Mouse (Mus musculus) embryonic facial prominence, embryonic 10.5 days (tissue): Measurements from ENCODE around the gene Atxn1. TPM values are rescaled to one million over a fixed set of nuclear protein-coding genes. Genes with fewer than 3 reads are reported as not detected.

ENCODE experiments used
- DNase-seq: peaks from one replicate; pipeline ENCODE4 v3.0.0-alpha.2; 2017; ENCODE audit warnings: low spot score
- H3K27ac ChIP-seq: fragments of 300-500 bp; sonication (generic); replicated peaks from 2 replicates; pipeline ENCODE4 v1.5.1; 2016; ENCODE audit warnings: mild to moderate bottlenecking
- H3K27me3 ChIP-seq: fragments of 300-500 bp; sonication (generic); replicated peaks from 2 replicates; pipeline ENCODE4 v1.6.1; 2016; ENCODE audit warnings: low read depth, mild to moderate bottlenecking; ENCODE audit not compliant: poor library complexity, severe bottlenecking
- H3K36me3 ChIP-seq: fragments of 300-500 bp; sonication (generic); replicated peaks from 2 replicates; pipeline ENCODE4 v1.6.1; 2016; ENCODE audit warnings: mild to moderate bottlenecking, moderate library complexity
- H3K4me1 ChIP-seq: fragments of 300-500 bp; sonication (generic); 2 replicates; pipeline ENCODE4 v1.6.1; 2016
- H3K4me3 ChIP-seq: fragments of 300-500 bp; sonication (generic); 2 replicates; pipeline ENCODE4 v1.5.1; 2016; ENCODE audit warnings: mild to moderate bottlenecking, moderate library complexity
- H3K9me3 ChIP-seq: fragments of 300-500 bp; sonication (generic); 2 replicates; pipeline ENCODE4 v1.6.1; 2016; ENCODE audit warnings: mild to moderate bottlenecking
- WGBS: fragments of 180-500 bp; shearing (Covaris S2); methylation state at CpG from one replicate; pipeline ENCODE4 v1.1.7; 2016; 5-methylcytosine and 5-hydroxymethylcytosine counted together
- polyA plus RNA-seq: library from polyadenylated mRNA; unstranded; fragments of >200 nt; fragmentation: Nextera tagmentation; extraction: Ambion mirVana; gene quantifications from 2 replicates; pipeline ENCODE4 v1.2.1, GENCODE M21; 2016

Atxn1 gene
- polyA plus RNA-seq, 1 experiment from 2014 or later, result 1.1 TPM

DNA sequence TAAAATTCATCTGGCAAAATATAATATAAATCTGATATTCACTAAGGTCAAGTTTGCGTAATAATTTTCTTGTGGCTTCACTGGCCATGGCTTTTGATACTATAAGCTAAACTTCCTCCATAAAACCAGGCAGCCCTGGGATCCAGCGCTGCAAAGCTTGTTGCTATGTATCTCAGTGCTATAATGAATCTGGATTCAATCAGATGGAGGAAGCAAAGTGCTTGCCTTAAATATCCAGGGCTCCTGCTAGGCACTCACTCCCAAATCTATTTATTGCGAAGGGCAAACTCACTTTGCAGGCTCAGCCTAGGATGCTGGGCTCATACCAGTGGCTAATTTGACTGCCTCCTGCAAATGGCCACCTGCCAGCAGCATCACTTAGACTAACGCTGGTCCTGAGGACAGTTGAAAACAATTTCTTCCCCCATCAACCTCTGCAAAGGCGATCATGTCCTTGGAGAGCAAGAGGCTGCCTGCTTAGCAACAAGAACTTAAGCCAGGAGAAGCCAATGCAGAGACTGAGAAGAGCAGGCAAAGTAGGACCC, 122.2 kb downstream of the Atxn1 start:
- H3K36me3 ChIP-seq, result no peaks in the 10 kb centered on the region
- H3K4me3 ChIP-seq, result no peak overlapping the region
- WGBS, result 78% methylated on average over 5 of the region's 5 CpGs
- no peak overlapping the region for H3K27ac ChIP-seq
- no peaks in the 10 kb centered on the region for H3K27me3 ChIP-seq
- H3K9me3 ChIP-seq, result no peaks in the 10 kb centered on the region
- no peaks in the 10 kb centered on the region for H3K4me1 ChIP-seq
- no peak for DNase-seq

DNA sequence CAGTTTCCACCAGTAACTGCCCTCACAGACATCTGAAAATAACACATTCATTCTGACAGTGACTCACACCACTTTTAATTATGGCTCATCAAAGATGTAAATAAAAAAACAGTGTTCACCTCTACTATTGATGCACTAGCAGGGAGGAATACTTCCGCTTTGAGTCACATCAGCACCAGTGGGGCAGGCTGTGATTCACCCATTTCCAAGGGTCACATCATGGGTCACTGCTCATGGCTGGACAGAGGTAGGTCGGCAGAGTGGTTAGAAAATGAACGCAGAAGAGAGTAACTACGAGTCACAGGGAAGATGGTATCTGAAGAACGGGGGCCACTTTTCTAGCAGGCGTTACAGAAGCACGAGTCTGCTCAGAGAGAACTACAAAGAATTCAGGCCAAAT, 124.9 kb downstream of the Atxn1 start:
- H3K4me1 ChIP-seq, result no peaks in the 10 kb centered on the region
- H3K4me3 ChIP-seq, result no peak overlapping the region
- no peaks in the 10 kb centered on the region for H3K9me3 ChIP-seq
- H3K27ac ChIP-seq, result no peak overlapping the region
- no peaks in the 10 kb centered on the region for H3K27me3 ChIP-seq
- no peaks in the 10 kb centered on the region for H3K36me3 ChIP-seq
- 72% methylated on average over 7 of the region's 7 CpGs for WGBS
- DNase-seq, result no peak

DNA sequence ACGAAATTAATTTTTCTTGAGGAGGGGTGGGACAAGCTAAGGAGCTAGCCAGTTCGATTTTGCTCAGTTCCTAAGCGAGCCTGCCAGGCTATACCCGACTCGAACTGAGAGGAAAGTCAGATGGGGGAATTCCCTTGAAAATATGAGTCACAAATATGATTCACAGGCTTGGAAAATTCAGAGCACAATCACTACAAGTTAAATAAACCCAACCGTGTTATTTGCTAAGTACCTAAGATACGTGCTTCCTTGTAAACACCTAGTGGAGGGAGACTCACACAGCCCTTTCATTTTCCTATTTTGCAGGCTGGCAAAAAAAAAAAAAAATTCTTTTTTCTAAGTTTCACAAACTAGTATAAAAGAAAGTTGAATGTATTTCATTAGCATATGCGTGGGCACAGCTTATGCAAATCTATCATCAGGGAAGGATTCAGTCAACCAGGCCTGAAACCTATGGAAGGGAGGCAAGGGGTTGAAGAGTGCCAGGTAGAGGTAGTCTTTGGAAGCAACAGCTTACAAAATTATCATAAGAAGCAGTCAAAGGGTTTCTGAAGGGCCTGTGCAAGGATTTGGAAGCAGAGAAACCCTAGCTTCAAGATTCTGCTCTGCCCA, 127.1 kb downstream of the Atxn1 start:
- H3K9me3 ChIP-seq, result peaks cover 5% of the 10 kb centered on the region; the same call in 1 of the 2 replicates
- no peak for DNase-seq
- no peaks in the 10 kb centered on the region for H3K27me3 ChIP-seq
- WGBS, result 88% methylated on average over 8 of the region's 8 CpGs
- H3K36me3 ChIP-seq, result no peaks in the 10 kb centered on the region
- H3K4me1 ChIP-seq, result no peaks in the 10 kb centered on the region
- no peak overlapping the region for H3K27ac ChIP-seq
- no peak overlapping the region for H3K4me3 ChIP-seq

DNA sequence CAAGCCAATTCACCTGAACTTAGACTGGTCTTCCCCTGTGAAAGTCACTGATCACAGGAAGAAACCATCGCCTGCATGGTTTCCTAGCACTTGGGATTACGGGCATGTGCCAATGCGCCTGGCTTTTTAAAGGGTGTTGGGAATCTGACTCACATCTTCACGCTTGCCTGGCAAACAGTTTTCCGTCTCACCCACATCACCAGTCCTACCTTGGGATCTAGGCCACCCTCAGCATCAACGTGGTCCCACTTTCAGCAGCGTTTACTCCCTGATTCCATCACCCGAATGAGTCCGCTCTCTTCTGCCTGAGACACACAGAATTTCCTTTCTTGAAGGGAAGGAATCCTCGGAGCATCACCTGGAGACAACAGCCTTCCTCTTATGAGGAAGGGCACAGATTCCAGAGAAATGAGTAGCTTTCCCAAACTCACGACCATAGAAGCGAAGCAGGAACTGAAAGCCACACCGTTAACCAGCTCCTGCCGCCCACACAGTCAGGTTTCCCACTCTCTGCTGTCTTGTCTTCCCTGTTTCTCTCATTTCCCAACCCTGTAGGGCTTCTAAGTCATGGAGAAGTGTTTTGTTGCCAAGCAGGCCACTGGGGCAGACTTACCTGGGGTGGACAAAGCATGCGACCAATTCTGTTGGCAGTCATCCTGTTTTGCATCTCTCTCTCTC, 128.3 kb downstream of the Atxn1 start:
- Histone ChIP-seq H3K9me3 (peaks cover 5% of the 10 kb centered on the region; the same call in 1 of the 2 replicates), H3K4me1 (no peaks in the 10 kb centered on the region), H3K27me3 (no peaks in the 10 kb centered on the region), H3K27ac (no peak overlapping the region), H3K36me3 (no peaks in the 10 kb centered on the region), H3K4me3 (no peak overlapping the region)
- 91% methylated on average over 15 of the region's 15 CpGs for WGBS
- no peak for DNase-seq

DNA sequence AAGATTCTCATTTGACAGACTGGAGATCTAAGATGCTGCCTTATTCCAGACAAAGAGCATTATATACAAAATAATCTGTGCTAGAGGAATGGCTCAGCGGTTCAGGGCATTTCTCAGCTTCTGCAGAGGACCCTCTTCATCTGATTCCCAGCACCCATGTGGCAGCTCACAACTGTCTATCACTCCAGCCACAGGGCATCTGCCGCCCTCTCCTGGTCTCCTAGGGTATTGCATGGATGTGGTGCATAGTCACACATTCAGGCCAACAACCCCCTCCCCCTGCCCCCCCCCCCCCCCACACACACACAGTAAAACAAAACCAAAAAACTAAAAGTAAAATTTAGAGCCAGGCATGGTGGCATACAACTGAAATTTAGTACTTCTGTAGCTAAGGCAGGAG, 130.5 kb downstream of the Atxn1 start:
- 81% methylated on average over 2 of the region's 2 CpGs for WGBS
- no peak for DNase-seq
- Histone ChIP-seq H3K4me3 (no peak overlapping the region), H3K27me3 (no peaks in the 10 kb centered on the region), H3K4me1 (no peaks in the 10 kb centered on the region), H3K9me3 (peaks cover 5% of the 10 kb centered on the region; the same call in 1 of the 2 replicates), H3K36me3 (no peaks in the 10 kb centered on the region), H3K27ac (no peak overlapping the region)

DNA sequence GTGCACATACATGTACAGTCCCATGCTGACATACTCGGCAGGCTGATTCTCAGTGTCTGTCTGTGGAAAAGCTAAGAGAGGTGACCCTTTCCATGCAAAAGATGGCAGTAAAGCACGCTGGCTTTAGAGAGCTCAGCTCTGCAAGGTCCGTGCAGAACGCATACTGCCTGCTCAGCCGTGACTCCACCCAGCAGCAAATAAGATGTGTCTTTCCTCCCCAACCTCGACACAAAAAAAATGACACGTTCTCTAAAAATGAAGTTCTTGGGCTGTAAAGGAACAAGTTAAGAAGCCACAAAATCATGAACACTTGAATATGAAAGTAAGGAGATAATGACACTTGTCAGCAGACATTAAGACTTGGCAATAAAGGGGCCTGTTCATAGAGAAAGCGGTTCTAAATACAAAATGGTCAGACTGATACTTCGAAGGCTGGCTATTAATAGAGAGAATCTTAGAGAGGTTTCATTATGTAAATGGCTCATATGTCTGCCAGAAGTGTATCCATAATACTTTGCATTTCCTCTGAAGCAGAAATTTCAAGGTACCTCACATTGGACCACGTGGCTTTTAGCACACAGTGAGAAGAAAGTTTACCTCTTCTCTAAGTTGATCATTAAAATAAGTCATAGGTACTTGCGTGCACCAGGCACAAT, 132.0 kb downstream of the Atxn1 start:
- DNase-seq, result no peak
- Histone ChIP-seq H3K36me3 (no peaks in the 10 kb centered on the region), H3K4me3 (no peak overlapping the region), H3K27me3 (no peaks in the 10 kb centered on the region), H3K4me1 (no peaks in the 10 kb centered on the region), H3K9me3 (peaks cover 5% of the 10 kb centered on the region; the same call in 1 of the 2 replicates), H3K27ac (no peak overlapping the region)
- WGBS, result 87% methylated on average over 11 of the region's 11 CpGs

DNA sequence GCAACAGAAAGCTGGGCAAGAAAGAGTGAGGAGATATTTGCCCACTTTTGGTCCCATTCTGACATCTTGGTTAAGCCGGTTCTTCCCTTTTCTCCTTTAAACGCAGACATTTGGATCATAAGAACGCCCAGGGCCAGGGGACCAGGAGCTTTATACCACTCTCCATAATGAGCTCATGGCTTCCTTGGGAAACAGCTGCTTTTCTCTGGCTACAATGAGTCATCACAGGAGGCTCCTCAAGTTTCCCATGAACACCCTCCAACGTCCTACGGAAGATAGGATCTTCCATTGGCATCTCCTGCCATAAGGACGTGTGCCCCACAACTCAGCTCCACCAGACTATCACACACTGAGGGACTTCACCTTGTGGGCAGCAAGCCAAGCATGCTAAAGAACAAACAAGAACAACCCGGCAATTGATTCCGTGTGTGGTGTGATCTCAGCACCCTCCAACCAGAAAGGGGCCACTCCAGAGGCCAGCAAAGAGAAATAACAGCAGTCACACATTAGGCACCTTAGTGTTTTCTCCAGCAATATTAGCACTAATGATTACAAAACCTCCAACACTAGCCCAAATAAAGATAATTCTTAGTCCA, 135.4 kb downstream of the Atxn1 start:
- Histone ChIP-seq H3K36me3 (no peaks in the 10 kb centered on the region), H3K27me3 (no peaks in the 10 kb centered on the region), H3K27ac (no peak overlapping the region), H3K4me3 (no peak overlapping the region), H3K9me3 (peaks cover 5% of the 10 kb centered on the region; the same call in 1 of the 2 replicates), H3K4me1 (no peaks in the 10 kb centered on the region)
- WGBS, result 90% methylated on average over 8 of the region's 8 CpGs
- DNase-seq, result no peak

DNA sequence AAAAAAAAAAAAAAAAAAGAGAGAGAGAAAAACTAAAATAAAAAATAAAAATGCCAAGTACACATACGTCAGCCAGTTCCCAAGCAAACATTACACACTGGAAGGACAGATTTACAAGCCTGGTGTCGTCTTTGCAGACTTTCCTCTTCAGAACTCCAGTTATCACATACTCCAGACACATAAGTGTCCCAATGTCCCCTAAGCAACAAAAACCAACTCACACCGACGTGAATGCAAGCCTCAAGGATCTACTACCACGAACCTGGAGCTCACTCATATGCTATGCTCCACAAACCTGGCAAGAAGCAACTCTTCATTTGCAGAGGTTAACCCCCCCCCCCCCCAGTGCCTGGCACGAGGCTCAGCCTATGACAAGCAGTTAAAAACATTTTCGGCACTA, 136.8 kb downstream of the Atxn1 start:
- Histone ChIP-seq H3K36me3 (no peaks in the 10 kb centered on the region), H3K27me3 (no peaks in the 10 kb centered on the region), H3K27ac (no peak overlapping the region), H3K4me1 (no peaks in the 10 kb centered on the region), H3K9me3 (no peaks in the 10 kb centered on the region), H3K4me3 (no peak overlapping the region)
- WGBS, result 86% methylated on average over 7 of the region's 7 CpGs
- DNase-seq, result no peak

GRCm38 (mm10) chr13:45827619-45828018, 137.2 kb downstream of the Atxn1 start:
- Histone ChIP-seq H3K9me3 (no peaks in the 10 kb centered on the region), H3K4me3 (no peak overlapping the region), H3K36me3 (no peaks in the 10 kb centered on the region), H3K27me3 (no peaks in the 10 kb centered on the region), H3K4me1 (no peaks in the 10 kb centered on the region), H3K27ac (no peak overlapping the region)
- DNase-seq, result no peak
- WGBS, result 81% methylated on average over 4 of the region's 4 CpGs

DNA sequence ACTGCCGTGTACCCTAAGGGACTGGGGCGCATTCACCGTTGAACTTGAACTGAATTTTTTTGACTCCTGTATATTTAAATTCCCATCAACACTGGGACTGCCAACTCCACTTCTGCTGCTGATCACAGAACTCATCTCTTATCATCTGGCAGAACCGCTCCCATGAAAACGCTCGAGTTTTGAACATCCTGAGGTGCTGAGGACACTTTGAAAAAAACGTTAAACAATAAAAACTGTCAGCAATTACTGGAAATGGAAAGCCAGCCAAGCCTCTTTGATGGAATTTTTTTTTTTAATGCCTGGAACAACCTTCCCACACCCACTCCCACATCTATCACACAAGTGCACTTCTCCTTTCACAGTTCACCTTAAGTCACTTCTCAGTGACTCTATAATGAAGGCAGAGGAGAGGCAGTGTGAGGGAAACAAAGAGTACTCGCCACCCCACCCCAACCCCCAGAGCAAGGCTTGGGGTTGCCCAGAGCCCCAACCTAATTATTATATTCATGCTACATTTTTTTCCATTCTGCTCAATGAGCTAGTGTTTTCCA, 137.7 kb downstream of the Atxn1 start:
- Histone ChIP-seq H3K4me3 (no peak overlapping the region), H3K4me1 (no peaks in the 10 kb centered on the region), H3K27ac (no peak overlapping the region), H3K36me3 (no peaks in the 10 kb centered on the region), H3K9me3 (no peaks in the 10 kb centered on the region), H3K27me3 (no peaks in the 10 kb centered on the region)
- no peak for DNase-seq
- 91% methylated on average over 8 of the region's 8 CpGs for WGBS

DNA sequence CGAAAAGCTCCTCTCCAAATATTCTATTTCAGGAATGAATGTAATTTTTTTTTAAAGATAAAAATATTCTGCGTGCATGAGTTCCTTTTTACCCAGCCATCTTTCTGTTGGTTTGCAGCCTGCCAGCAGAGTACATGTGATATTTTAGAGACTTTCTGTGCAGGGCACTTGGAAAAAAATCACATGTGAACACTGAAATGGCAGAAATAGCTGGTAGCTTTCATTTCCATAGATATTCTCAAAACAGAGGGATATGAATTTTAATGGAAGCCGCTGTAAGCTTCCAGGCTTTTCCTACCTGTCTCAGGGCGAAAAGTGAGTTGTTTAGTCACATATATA, 142.3 kb downstream of the Atxn1 start:
- 92% methylated on average over 4 of the region's 4 CpGs for WGBS
- Histone ChIP-seq H3K4me1 (peaks cover 12% of the 10 kb centered on the region), H3K27me3 (no peaks in the 10 kb centered on the region), H3K36me3 (no peaks in the 10 kb centered on the region), H3K9me3 (0 out of 2 replicates have a peak, but pooled peaks cover 2% of the 10 kb centered on the region), H3K27ac (no peak overlapping the region), H3K4me3 (no peak overlapping the region)
- DNase-seq, result no peak

- 94% methylated on average over 7 of the region's 7 CpGs for WGBS
- H3K9me3 ChIP-seq, result 0 out of 2 replicates have a peak, but pooled peaks cover 2% of the 10 kb centered on the region
- H3K36me3 ChIP-seq, result no peaks in the 10 kb centered on the region
- no peak for DNase-seq
- peaks cover 12% of the 10 kb centered on the region for H3K4me1 ChIP-seq
- no peak overlapping the region for H3K4me3 ChIP-seq
- H3K27me3 ChIP-seq, result no peaks in the 10 kb centered on the region
- no peak overlapping the region for H3K27ac ChIP-seq
Measured at GRCm38 (mm10) chr13:45821764-45822490, 142.9 kb downstream of the Atxn1 start.
